Mouse (Mus musculus) liver, embryonic 14.5 days (tissue): Measurements from ENCODE around the gene Gins3.
"Not testable (repeated sequence)": the region's sequence is repeated elsewhere in the genome, so short reads cannot be mapped to it uniquely, and the experiment has no call there.

Experiments used
- CTCF ChIP-seq: IDR thresholded peaks from 2 replicates; pipeline ENCODE4 v1.5.1; 2016; ENCODE audit warnings: antibody characterized with exemption, low read depth, control low read depth
- EP300 ChIP-seq: IDR thresholded peaks from 2 replicates; pipeline ENCODE4 v1.6.1; 2016; ENCODE audit warnings: antibody characterized with exemption, low read depth

DNA sequence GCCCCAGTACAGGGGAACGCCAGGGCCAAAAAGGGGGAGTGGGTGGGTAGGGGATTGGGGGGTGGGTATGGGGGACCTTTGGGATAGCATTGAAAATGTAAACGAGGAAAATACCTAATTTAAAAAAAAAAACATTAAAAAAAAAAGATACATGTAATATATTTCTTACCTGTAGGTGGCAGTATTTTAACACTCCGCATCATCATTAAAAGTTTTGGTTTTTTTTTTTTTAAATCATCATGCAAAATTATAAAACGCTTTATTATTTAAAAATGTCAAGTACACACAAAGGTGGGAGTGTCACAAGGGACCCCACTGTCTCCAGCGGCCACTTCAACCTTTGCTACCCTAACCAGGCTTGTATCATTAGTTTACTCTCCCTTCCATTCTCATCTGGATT, 26.7 kb upstream of the Gins3 start:
- 0 out of 2 replicates have a peak, but pooled peaks have one; percentile 25 for TF ChIP-seq CTCF
- not testable (repeated sequence) for TF ChIP-seq EP300
